Comparison of ENCODE assay signal across 8 mouse cellular contexts in genomic region chr1:150681006-150681405, GRCm38 (mm10).
A peak's percentile ranks its signal among the peaks of the same experiment; 100 is the strongest.
DNase-seq lines count a peak whose midpoint lies in the region; ATAC-seq lines count a peak whose summit lies in the region.

No protein-coding gene starts in this region.

- H3K4me2 ChIP-seq in forebrain, embryonic 14.5 days (ENCODE audit: low read length), result no peak overlapping the region
- no peak overlapping the region for H3K4me2 ChIP-seq in forebrain, embryonic 11.5 days (ENCODE audit: low read depth, low read length, severe bottlenecking)
- no peak overlapping the region for H3K4me2 ChIP-seq in lung, embryonic 15.5 days

- no peaks in the 10 kb centered on the region for H3K27me3 ChIP-seq in forebrain, embryonic 14.5 days (replicated peaks; ENCODE audit: control insufficient read depth, insufficient read depth, low read length)
- H3K27me3 ChIP-seq in forebrain, embryonic 11.5 days (ENCODE audit: control insufficient read depth, insufficient read depth, low read length), result no peaks in the 10 kb centered on the region
- H3K27me3 ChIP-seq in lung, embryonic 15.5 days, result no peaks in the 10 kb centered on the region

- DNase-seq in forebrain, embryonic 14.5 days (ENCODE audit: low spot score), result peak; percentile 17
- no peak for DNase-seq in forebrain, embryonic 11.5 days (ENCODE audit: low spot score)
- DNase-seq in lung, postnatal 36 days, result no peak
- DNase-seq in cerebellum, adult 9-10 months, result peak; percentile 77
- peak; percentile 12 to 17 for DNase-seq in layer of hippocampus, postnatal 25 days (ENCODE audit: extremely low spot score in 1 of 2, low spot score in 1 of 2)
- no peak for DNase-seq in ovary, postnatal 10 days (ENCODE audit: low spot score)
- DNase-seq in gastrocnemius, postnatal 25 days, result no peak

- H3K27ac ChIP-seq in forebrain, embryonic 14.5 days (ENCODE audit: low read depth, low read length), result no peak overlapping the region
- H3K27ac ChIP-seq in forebrain, embryonic 11.5 days (ENCODE audit: low read depth, low read length), result no peak overlapping the region
- no peak overlapping the region for H3K27ac ChIP-seq in lung, embryonic 15.5 days

- no peak overlapping the region for H3K9ac ChIP-seq in forebrain, embryonic 14.5 days (ENCODE audit: low read length)
- H3K9ac ChIP-seq in forebrain, embryonic 11.5 days (ENCODE audit: low read length), result no peak overlapping the region
- H3K9ac ChIP-seq in lung, embryonic 15.5 days, result no peak overlapping the region

- 73% methylated on average over 15 of the region's 15 CpGs for WGBS in forebrain, embryonic 14.5 days
- WGBS in forebrain, embryonic 11.5 days, result 88% methylated on average over 15 of the region's 15 CpGs
- 54% methylated on average over 15 of the region's 15 CpGs for WGBS in lung, embryonic 15.5 days

- no peak for ATAC-seq in forebrain, embryonic 14.5 days
- ATAC-seq in forebrain, embryonic 11.5 days (replicated peaks; ENCODE audit: low FRiP score), result no peak
- ATAC-seq in lung, embryonic 15.5 days (ENCODE audit: borderline replicate concordance, extremely low read depth, low FRiP score, low TSS enrichment), result peak; percentile 42; the same call in 1 of the 2 replicates

- H3K4me3 ChIP-seq in forebrain, embryonic 14.5 days (ENCODE audit: low read depth, low read length), result no peak overlapping the region
- H3K4me3 ChIP-seq in forebrain, embryonic 11.5 days (ENCODE audit: low read depth, low read length), result no peak overlapping the region
- H3K4me3 ChIP-seq in lung, embryonic 15.5 days, result no peak overlapping the region

- H3K4me1 ChIP-seq in forebrain, embryonic 14.5 days (ENCODE audit: control insufficient read depth, insufficient read depth, low read length), result no peaks in the 10 kb centered on the region; the same call in 1 of the 2 replicates
- no peaks in the 10 kb centered on the region for H3K4me1 ChIP-seq in forebrain, embryonic 11.5 days (replicated peaks; ENCODE audit: control insufficient read depth, insufficient read depth, low read length)
- peaks cover 3% of the 10 kb centered on the region for H3K4me1 ChIP-seq in lung, embryonic 15.5 days

- H3K9me3 ChIP-seq in forebrain, embryonic 14.5 days (replicated peaks; ENCODE audit: control insufficient read depth, low read length), result no peaks in the 10 kb centered on the region
- H3K9me3 ChIP-seq in forebrain, embryonic 11.5 days (ENCODE audit: control insufficient read depth, low read length), result no peaks in the 10 kb centered on the region
- no peaks in the 10 kb centered on the region for H3K9me3 ChIP-seq in lung, embryonic 15.5 days

- H3K36me3 ChIP-seq in forebrain, embryonic 14.5 days (ENCODE audit: control insufficient read depth, insufficient read depth, low read length), result no peaks in the 10 kb centered on the region
- no peaks in the 10 kb centered on the region for H3K36me3 ChIP-seq in forebrain, embryonic 11.5 days (ENCODE audit: control insufficient read depth, insufficient read depth, low read length)
- no peaks in the 10 kb centered on the region for H3K36me3 ChIP-seq in lung, embryonic 15.5 days

Comparison
In these comparisons a context has a peak if more than half of its experiments do, and no peak if none do; other contexts are left out.
1. DNase-seq: peak in forebrain, embryonic 14.5 days (single experiment), cerebellum, adult 9-10 months (single experiment) and layer of hippocampus, postnatal 25 days (2 of 2); none in forebrain, embryonic 11.5 days (single experiment), lung, postnatal 36 days (single experiment), ovary, postnatal 10 days (single experiment) and gastrocnemius, postnatal 25 days (single experiment).